Mouse (Mus musculus): ENCODE measurements around the gene Dntt. TPM values are rescaled to one million over a fixed set of nuclear protein-coding genes. Genes with fewer than 3 reads are reported as not detected.

Gene Dntt
- polyA plus RNA-seq, 1 experiment from 2014 or later = not detected

DNA sequence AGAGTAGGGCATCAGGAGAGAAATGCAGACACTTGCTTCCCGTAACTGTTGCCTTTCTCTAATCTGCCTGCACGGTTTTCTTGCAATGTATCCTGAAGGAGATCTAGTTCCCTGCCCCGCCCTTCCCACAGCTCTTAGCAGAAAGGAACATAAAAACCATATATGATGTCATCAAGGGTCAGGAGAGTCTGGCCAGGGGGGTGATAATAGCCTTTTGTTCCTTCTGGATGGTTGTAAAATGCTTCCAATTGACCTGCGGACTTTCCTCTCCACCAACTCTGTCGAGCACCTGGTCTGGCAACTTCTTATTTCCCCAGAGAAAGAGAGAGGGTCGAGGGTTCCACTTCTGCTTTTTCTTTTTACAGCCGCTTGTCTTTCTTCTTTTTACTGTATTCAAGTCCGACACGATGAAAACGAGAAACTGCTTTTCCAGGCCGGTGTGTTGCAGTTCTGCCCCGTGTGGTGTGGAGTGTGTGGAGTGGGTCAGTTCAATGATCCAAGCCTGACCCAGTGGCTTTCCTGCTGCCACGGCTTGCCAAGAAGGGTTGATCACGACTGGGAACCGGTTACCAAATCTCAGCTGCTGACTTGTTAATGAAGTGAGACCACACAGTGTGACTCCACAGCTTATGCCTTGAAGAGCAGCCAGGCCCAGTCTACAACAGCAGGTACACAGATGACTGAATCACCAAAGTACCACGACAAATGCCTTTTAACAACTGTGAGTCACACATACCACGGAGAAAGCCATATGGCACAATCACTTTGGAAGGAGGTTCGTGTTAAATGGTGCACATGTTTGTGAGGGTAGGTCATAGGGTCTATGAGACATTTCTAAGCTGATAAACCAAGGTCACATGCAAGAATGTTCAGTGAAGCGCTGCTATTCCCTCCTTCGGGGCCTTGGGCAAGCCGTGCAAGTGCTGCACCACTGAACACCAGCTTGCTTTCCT lies 33.4 kb upstream of the Dntt start:
- H3K36me3 ChIP-seq = no peaks in the 10 kb centered on the region
- WGBS = 76% methylated on average over 21 of the region's 21 CpGs
- H3K4me3 ChIP-seq = no peak overlapping the region
- H3K9me3 ChIP-seq (replicated peaks) = no peaks in the 10 kb centered on the region
- no peak overlapping the region for H3K27ac ChIP-seq (replicated peaks)
- no peaks in the 10 kb centered on the region for H3K27me3 ChIP-seq (ENCODE audit: low read depth, poor library complexity, severe bottlenecking)
- peaks cover 11% of the 10 kb centered on the region for H3K4me1 ChIP-seq
- DNase-seq (ENCODE audit: low spot score) = no peak

DNA sequence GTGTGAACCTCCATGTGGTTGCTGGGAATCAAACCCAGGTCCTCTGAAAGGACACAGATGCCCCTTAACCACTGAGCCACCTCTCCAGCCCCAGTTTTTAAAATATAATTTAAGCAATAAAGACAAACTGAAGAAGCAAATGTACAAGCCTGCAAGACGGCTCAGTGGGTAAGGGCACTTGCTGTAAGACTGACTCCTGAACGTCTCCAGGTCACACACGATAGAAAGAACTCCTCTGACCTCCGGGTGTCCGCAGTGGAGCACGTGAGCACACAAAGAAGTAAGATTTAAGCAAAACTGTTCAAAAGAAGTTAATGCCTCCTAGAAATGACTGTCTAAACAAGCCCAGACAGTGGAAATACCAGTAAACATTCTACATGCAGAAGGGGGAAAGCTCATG lies 32.4 kb upstream of the Dntt start:
- 87% methylated on average over 6 of the region's 6 CpGs for WGBS
- H3K4me1 ChIP-seq = peaks cover 11% of the 10 kb centered on the region
- no peaks in the 10 kb centered on the region for H3K9me3 ChIP-seq (replicated peaks)
- H3K4me3 ChIP-seq = no peak overlapping the region
- H3K27ac ChIP-seq (replicated peaks) = no peak overlapping the region
- DNase-seq (ENCODE audit: low spot score) = no peak
- H3K27me3 ChIP-seq (ENCODE audit: low read depth, poor library complexity, severe bottlenecking) = no peaks in the 10 kb centered on the region
- no peaks in the 10 kb centered on the region for H3K36me3 ChIP-seq

DNA sequence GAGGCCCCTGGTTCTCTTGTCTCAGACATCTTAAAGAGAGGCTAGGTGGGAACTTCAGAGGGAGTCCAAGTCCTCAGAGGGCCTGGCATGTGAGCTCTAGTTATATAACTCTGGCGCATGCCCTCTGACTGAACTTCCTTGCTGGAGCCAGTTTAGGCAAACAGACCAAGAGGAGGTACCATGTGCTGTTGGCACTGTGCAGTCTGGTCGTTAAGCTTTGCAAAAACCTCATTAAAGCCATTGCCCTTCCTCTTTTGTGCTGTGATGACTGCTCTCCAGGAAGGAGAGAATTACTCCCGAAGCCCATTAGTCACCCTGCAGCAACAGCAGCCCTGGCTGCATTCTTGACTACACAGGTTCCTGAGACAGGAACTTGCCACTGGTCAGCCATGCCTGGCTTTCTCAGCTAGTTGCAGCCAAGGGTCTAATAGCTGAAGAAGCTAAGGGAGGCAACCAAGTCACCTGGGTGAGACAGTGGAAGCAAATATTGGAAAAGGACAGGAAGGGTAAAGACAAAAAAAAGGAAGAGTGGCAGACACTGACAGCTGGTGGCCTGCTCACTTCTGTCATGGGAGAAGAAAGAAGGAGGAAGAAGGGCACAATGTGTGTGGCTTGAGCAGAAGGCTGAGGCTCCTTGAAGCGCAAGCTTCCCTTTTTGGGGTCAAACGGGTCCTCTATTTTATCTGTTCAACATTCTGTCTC lies 30.5 kb upstream of the Dntt start:
- Histone ChIP-seq H3K4me3 (no peak overlapping the region), H3K27me3 (ENCODE audit: low read depth, poor library complexity, severe bottlenecking) (no peaks in the 10 kb centered on the region), H3K27ac (replicated peaks) (no peak overlapping the region), H3K36me3 (no peaks in the 10 kb centered on the region), H3K9me3 (replicated peaks) (peaks cover 6% of the 10 kb centered on the region; the same call in 1 of the 2 replicates), H3K4me1 (peaks cover 11% of the 10 kb centered on the region)
- no peak for DNase-seq (ENCODE audit: low spot score)
- WGBS = 67% methylated on average over 5 of the region's 5 CpGs

DNA sequence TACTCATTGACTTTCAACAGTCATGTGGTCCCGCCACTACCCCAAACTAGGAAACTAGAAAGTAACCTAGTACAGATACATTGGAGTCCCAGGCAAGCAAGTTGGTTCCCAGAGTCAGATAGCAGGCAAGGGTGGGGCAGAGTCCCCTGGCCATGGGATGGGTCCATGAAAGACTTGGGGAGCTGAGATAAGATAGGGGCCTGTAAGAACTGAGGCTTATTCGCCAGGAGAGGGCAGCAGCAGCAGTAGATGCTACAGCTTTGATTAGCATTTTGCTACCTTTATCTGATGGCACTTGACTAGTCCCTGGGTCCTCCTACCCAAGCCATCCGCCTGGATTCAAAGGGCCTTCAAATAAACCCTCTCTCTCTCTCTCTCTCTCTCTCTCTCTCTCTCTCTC lies 29.5 kb upstream of the Dntt start:
- peaks cover 8% of the 10 kb centered on the region; the same call in 1 of the 2 replicates for H3K9me3 ChIP-seq (replicated peaks)
- 0 out of 2 replicates have a peak, but pooled peaks cover 6% of the 10 kb centered on the region for H3K4me1 ChIP-seq
- H3K36me3 ChIP-seq = no peaks in the 10 kb centered on the region
- no peak overlapping the region for H3K27ac ChIP-seq (replicated peaks)
- no peaks in the 10 kb centered on the region for H3K27me3 ChIP-seq (ENCODE audit: low read depth, poor library complexity, severe bottlenecking)
- DNase-seq (ENCODE audit: low spot score) = no peak
- no peak overlapping the region for H3K4me3 ChIP-seq
- WGBS = 54% methylated on average over 3 of the region's 3 CpGs

DNA sequence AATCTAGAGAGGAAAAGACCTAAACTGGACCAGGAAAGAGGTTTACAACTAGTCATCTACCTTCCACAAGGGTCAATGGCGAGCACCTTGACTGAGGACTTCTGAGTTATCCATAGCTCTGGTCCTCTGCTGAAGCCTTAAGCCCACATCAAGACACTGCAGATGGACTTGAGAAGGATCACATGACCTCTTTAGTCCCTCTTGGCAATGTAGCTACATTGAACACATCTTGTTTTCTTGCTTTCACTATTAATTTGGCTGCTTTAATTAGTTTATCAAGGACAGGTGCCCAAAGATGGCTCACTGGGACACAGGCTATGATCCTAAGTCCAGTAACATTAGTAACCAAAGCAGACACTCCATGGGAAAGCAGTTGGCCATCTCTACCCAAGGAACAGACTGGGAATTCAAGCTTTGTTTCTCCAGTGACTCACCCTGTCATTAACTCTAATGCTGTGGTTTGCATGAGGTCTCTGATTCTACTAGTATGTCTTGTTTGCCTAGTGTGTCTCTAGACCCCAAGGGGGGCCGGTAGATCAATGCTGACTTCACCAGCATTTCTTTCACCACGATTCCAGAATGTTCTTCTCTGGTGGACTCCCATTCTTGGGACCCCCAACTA lies 25.3 kb upstream of the Dntt start:
- peaks cover 3% of the 10 kb centered on the region; the same call in 1 of the 2 replicates for H3K4me1 ChIP-seq
- H3K36me3 ChIP-seq = no peaks in the 10 kb centered on the region
- H3K27ac ChIP-seq (replicated peaks) = no peak overlapping the region
- 86% methylated on average over 3 of the region's 3 CpGs for WGBS
- no peak overlapping the region for H3K4me3 ChIP-seq
- H3K27me3 ChIP-seq (ENCODE audit: low read depth, poor library complexity, severe bottlenecking) = no peaks in the 10 kb centered on the region
- peaks cover 8% of the 10 kb centered on the region; the same call in 1 of the 2 replicates for H3K9me3 ChIP-seq (replicated peaks)
- DNase-seq (ENCODE audit: low spot score) = no peak

DNA sequence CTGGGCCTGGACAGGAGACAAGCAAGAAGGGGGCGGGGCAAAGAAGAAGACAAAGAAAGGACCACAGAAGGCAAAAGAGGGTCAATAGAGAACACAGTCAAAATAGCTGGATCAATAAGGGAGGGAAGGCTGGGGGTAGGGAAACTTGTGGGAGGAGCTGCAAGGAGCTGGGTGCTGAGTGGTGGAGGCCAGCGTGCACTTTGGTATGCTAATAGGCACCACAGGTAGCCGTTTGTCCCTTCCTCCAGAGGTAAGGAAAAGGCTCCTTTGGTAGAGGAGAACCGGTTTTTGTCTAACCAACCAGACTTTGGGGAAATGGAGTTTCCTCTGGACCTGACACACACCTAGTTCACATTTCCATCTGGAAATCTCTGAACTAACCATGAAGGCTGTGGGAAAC lies 22.5 kb upstream of the Dntt start:
- Histone ChIP-seq H3K4me3 (no peak overlapping the region), H3K9me3 (replicated peaks) (peaks cover 8% of the 10 kb centered on the region; the same call in 1 of the 2 replicates), H3K4me1 (peaks cover 3% of the 10 kb centered on the region; the same call in 1 of the 2 replicates), H3K27ac (replicated peaks) (no peak overlapping the region), H3K27me3 (ENCODE audit: low read depth, poor library complexity, severe bottlenecking) (no peaks in the 10 kb centered on the region), H3K36me3 (no peaks in the 10 kb centered on the region)
- WGBS = 9% methylated on average over 4 of the region's 4 CpGs
- DNase-seq (ENCODE audit: low spot score) = no peak

DNA sequence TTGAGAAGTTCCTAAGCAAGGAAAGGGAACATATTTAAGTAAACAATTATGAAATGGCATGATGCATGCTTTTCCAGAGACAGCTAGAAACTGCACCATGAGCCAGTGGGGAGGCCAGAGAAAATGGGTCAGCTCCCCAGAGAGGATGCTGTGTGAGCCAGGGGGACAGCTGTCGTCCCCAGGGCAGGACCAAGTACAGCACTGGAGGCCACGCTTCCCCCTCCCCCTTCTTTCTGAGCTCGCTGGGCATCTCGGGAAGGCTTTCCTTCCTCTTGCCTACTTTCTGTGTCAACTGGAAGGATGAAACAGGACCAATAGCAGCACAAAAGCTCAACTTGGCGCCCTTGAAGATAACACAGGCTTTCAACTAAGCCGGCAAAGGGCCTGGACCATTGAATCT lies 21.7 kb upstream of the Dntt start:
- Histone ChIP-seq H3K4me1 (peaks cover 3% of the 10 kb centered on the region; the same call in 1 of the 2 replicates), H3K27ac (replicated peaks) (no peak overlapping the region), H3K27me3 (ENCODE audit: low read depth, poor library complexity, severe bottlenecking) (no peaks in the 10 kb centered on the region), H3K9me3 (replicated peaks) (peaks cover 8% of the 10 kb centered on the region; the same call in 1 of the 2 replicates), H3K4me3 (no peak overlapping the region), H3K36me3 (no peaks in the 10 kb centered on the region)
- 31% methylated on average over 6 of the region's 6 CpGs for WGBS
- no peak for DNase-seq (ENCODE audit: low spot score)

DNA sequence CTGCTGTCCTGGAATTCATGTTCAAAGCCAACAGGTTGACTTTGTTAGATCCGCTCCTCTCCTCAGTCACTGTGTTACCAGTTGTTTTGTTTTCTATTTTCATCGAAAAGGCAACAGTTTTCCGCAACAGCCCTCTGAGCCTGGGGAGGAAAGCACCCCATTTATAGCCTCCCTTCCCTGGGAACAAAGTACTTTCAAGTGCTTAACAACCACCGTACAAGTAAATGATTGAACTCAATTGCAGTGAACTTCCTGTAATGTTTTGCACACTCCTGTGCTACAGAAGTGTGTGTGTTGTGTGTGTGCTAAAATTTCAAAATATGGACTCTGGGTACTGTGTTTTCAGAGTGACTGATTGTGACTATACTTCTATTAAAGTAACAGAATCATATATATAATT lies 21.3 kb upstream of the Dntt start:
- no peak overlapping the region for H3K4me3 ChIP-seq
- no peaks in the 10 kb centered on the region for H3K27me3 ChIP-seq (ENCODE audit: low read depth, poor library complexity, severe bottlenecking)
- no peak overlapping the region for H3K27ac ChIP-seq (replicated peaks)
- 85% methylated on average over 4 of the region's 4 CpGs for WGBS
- H3K9me3 ChIP-seq (replicated peaks) = peaks cover 8% of the 10 kb centered on the region; the same call in 1 of the 2 replicates
- no peak for DNase-seq (ENCODE audit: low spot score)
- H3K4me1 ChIP-seq = peaks cover 3% of the 10 kb centered on the region; the same call in 1 of the 2 replicates
- no peaks in the 10 kb centered on the region for H3K36me3 ChIP-seq

DNA sequence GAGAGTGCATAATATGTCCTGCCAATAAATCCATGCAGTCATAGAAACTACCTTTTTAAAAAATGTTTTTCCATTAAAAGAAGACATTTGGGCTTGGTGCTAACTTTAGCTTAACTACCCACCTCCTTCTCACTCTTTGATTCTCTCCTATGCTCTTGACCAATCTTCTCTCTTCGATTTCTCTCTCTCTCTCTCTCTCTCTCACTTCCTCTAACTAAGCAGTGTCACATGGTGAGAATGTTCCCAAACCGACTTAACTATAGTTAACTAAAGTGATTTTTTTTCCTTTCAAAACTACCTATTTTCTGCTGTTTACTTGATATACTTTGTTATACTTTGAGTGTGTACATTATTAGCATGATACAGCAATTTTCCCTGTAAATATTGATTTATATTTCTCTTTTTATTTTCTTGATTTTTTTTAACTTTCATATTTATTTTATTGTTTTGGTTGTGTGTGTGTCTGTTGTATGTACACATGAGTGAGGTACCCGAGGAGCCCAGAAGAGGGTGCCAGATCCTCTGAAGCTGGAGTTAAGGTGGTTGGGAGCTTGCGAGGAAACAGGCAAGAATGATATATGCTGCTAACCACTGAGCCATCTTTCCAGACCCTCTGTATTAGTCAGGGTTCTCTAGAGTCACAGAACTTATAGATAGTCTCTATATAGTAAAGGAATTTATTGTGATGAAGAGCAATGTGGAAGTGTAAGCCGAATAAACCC lies 20.2 kb upstream of the Dntt start:
- Histone ChIP-seq H3K4me3 (no peak overlapping the region), H3K27ac (replicated peaks) (no peak overlapping the region), H3K36me3 (no peaks in the 10 kb centered on the region), H3K9me3 (replicated peaks) (0 out of 2 replicates have a peak, but pooled peaks cover under 1% of the 10 kb centered on the region), H3K4me1 (peaks cover 3% of the 10 kb centered on the region; the same call in 1 of the 2 replicates), H3K27me3 (ENCODE audit: low read depth, poor library complexity, severe bottlenecking) (peaks cover 9% of the 10 kb centered on the region; the same call in 1 of the 2 replicates)
- WGBS = 93% methylated on average over 5 of the region's 5 CpGs
- no peak for DNase-seq (ENCODE audit: low spot score)

DNA sequence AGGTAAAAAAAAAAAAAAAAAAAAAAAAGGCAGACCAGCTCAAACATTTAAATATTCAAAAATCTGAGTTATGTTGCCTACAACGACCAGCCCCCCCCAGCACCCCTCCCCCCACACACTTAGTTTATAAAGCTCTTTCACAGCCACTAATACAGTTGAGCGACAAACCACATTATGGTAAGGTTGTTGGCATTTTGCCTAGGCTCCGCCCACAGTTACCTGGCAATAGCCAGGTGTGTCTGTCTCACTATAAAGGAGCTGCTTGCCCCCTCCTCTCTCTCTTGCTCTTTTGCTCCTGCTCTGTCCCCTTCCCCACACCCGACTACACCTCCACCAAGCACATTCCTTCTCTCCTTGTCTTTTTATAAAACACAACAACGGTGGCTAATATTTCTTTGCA lies 17.4 kb upstream of the Dntt start:
- DNase-seq (ENCODE audit: low spot score) = no peak
- Histone ChIP-seq H3K4me3 (no peak overlapping the region), H3K9me3 (replicated peaks) (no peaks in the 10 kb centered on the region), H3K36me3 (no peaks in the 10 kb centered on the region), H3K27me3 (ENCODE audit: low read depth, poor library complexity, severe bottlenecking) (peaks cover 14% of the 10 kb centered on the region; the same call in 1 of the 2 replicates), H3K27ac (replicated peaks) (no peak overlapping the region), H3K4me1 (peaks cover 4% of the 10 kb centered on the region)
- 38% methylated on average over 5 of the region's 5 CpGs for WGBS

DNA sequence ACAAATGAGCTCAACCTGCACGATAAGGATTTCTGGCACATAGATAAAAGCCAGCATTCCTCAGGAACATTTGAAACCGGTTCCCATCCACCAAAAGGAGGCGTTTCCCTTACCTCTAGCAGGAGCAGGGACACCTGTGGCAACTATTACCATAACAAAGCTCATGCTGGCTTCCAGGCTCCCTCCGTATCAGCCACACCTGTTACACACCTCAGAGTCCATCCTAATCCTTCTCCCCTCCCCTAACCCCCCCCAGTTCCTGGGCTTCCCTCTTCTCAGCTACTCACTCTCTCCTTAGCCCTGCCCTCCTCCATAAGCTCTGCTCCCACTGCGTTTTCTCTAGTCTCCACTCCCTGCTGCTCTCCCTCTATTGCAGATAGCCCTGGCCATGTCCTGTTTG lies 15.5 kb upstream of the Dntt start:
- Histone ChIP-seq H3K9me3 (replicated peaks) (no peaks in the 10 kb centered on the region), H3K27ac (replicated peaks) (no peak overlapping the region), H3K36me3 (no peaks in the 10 kb centered on the region), H3K4me3 (no peak overlapping the region), H3K4me1 (peaks cover 4% of the 10 kb centered on the region), H3K27me3 (ENCODE audit: low read depth, poor library complexity, severe bottlenecking) (peaks cover 14% of the 10 kb centered on the region; the same call in 1 of the 2 replicates)
- 5% methylated on average over 5 of the region's 5 CpGs for WGBS
- no peak for DNase-seq (ENCODE audit: low spot score)

DNA sequence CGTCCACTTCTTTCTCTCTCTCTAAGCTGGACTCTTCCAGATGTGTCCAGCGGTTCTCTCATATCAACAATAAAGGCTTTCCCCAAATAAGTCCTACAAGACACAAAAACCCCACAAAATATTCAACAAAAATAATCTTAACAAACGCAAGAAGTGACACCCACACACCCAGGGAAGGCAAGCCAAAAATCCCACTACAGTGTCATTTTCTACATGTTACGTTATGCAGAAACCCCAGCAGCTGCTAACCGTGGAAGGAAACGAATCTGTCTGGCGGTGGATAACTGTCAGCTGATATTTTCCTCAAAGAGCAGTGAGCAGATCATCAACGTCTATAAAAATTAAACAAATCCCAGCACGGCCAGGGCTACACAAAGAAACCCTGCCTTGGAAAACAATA lies 15.1 kb upstream of the Dntt start:
- peaks cover 4% of the 10 kb centered on the region for H3K4me1 ChIP-seq
- H3K9me3 ChIP-seq (replicated peaks) = no peaks in the 10 kb centered on the region
- H3K4me3 ChIP-seq = no peak overlapping the region
- no peaks in the 10 kb centered on the region for H3K36me3 ChIP-seq
- H3K27me3 ChIP-seq (ENCODE audit: low read depth, poor library complexity, severe bottlenecking) = peaks cover 14% of the 10 kb centered on the region; the same call in 1 of the 2 replicates
- 34% methylated on average over 9 of the region's 9 CpGs for WGBS
- DNase-seq (ENCODE audit: low spot score) = no peak
- H3K27ac ChIP-seq (replicated peaks) = no peak overlapping the region

All from midbrain, embryonic 10.5 days (tissue).